Mouse (Mus musculus) ES-E14 (cell line): ENCODE results near the gene Wdr54.

ENCODE experiments used
- CHD2 ChIP-seq: IDR thresholded peaks from 2 replicates; pipeline ENCODE4 v1.6.1; 2014; ENCODE audit warnings: mild to moderate bottlenecking, low read depth, low read length, inconsistent platforms
- MAFK ChIP-seq: IDR thresholded peaks from 2 replicates; pipeline ENCODE4 v1.6.1; 2014; ENCODE audit warnings: mild to moderate bottlenecking, low read depth, low read length, inconsistent platforms; ENCODE audit not compliant: insufficient read depth
- ZC3H11A ChIP-seq: IDR thresholded peaks from 2 replicates; pipeline ENCODE4 v1.6.1; 2012; ENCODE audit warnings: low read depth, mild to moderate bottlenecking, inconsistent platforms, low read length, borderline replicate concordance
- ZNF384 ChIP-seq: IDR thresholded peaks from 2 replicates; pipeline ENCODE4 v1.6.1; 2012; ENCODE audit warnings: low read depth, low read length, inconsistent platforms

DNA sequence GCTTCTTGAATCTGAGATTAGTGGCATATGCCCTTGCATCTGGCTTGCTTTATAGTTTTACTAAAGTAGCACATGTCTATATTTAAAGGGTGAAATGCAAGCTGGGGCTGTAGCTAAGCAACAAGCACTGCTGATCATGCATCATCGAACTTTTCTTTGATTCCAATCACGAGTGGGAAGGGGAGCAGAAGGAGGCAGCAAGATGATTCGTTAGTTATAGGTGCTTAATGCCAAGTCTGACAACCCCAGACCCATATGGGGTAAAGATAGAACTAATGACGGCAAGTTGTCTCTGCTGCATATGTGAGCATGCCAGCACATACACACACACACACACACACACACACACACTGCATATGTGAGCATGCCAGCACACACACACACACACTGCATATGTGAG, 52.0 kb downstream of the Wdr54 start:
- TF ChIP-seq CHD2 (no peak), ZC3H11A (no peak), MAFK (no peak), ZNF384 (no peak)
